Mouse (Mus musculus) frontal cortex, adult (tissue): Measurements from ENCODE around the gene Gpr61.

Experiments
- ATAC-seq: cut with Nextera tagmentation; 2 replicates; pipeline ENCODE4 v1.9.2; 2017; ENCODE audit warnings: mild to moderate bottlenecking, moderate library complexity, mixed read lengths; ENCODE audit not compliant: low TSS enrichment

Gene Gpr61

GRCm38 (mm10) chr3:108131216-108131615 is 23.5 kb downstream of the Gpr61 start:
- ATAC-seq: no peak

GRCm38 (mm10) chr3:108129804-108130203 is 24.9 kb downstream of the Gpr61 start:
- ATAC-seq: no peak

- ATAC-seq: no peak
Measured at GRCm38 (mm10) chr3:108129367-108129766, 25.3 kb downstream of the Gpr61 start.

- no peak for ATAC-seq
Measured at GRCm38 (mm10) chr3:108128520-108128919, 26.2 kb downstream of the Gpr61 start.

GRCm38 (mm10) chr3:108126327-108126726 is 28.4 kb downstream of the Gpr61 start:
- no peak for ATAC-seq

GRCm38 (mm10) chr3:108124131-108124530 is 30.6 kb downstream of the Gpr61 start:
- ATAC-seq: no peak

GRCm38 (mm10) chr3:108123242-108123641 is 31.4 kb downstream of the Gpr61 start:
- ATAC-seq: peak; percentile 80

- ATAC-seq: no peak
Measured at GRCm38 (mm10) chr3:108121101-108121500, 33.6 kb downstream of the Gpr61 start.

- no peak for ATAC-seq
Measured at GRCm38 (mm10) chr3:108117465-108117864, 37.2 kb downstream of the Gpr61 start.

GRCm38 (mm10) chr3:108113591-108114289 is 40.9 kb downstream of the Gpr61 start:
- ATAC-seq: no peak

GRCm38 (mm10) chr3:108112666-108113065 is 42.0 kb downstream of the Gpr61 start:
- no peak for ATAC-seq

GRCm38 (mm10) chr3:108112246-108112645 is 42.4 kb downstream of the Gpr61 start:
- no peak for ATAC-seq

- no peak for ATAC-seq
Measured at GRCm38 (mm10) chr3:108111320-108111719, 43.4 kb downstream of the Gpr61 start.

GRCm38 (mm10) chr3:108105281-108105680 is 49.4 kb downstream of the Gpr61 start:
- ATAC-seq: no peak

- no peak for ATAC-seq
Measured at GRCm38 (mm10) chr3:108102075-108102474, 52.6 kb downstream of the Gpr61 start.

GRCm38 (mm10) chr3:108101594-108101993 is 53.1 kb downstream of the Gpr61 start:
- ATAC-seq: peak; percentile 51; the same call in 1 of the 2 replicates
